Mouse (Mus musculus): ENCODE results near the gene Gm20604.

DNA sequence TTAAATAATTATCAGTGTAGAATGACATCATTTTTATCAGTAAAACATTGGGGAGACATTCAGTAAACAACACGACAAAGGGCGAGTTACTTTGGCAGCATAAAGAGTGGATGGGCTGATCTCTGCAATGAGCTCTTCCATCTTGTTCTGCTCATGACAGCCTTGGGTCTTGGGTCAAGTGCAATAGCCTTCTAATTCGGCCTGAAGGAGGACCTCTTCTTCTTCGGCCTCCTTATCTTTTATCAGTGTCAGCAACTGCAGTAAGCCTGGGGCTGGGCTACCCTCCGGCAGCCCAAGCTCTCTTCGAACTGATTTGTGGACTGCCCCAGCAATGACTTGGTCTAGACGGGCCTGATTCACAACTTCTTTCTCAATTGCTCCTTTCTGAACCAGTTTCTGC is 16.4 kb downstream of the Gm20604 start:
- no peak for TF ChIP-seq POLR2A (IDR thresholded peaks at IDR 0.05; ENCODE audit: low read depth, low read length)
- no peak for TF ChIP-seq CTCF (conservative IDR thresholded peaks at IDR 0.05; ENCODE audit: insufficient read depth, insufficient read length, low read depth, low read length)

All from kidney, adult 2 months (tissue).